Mouse (Mus musculus) megakaryocyte, embryonic 14.5 days (primary cell): ENCODE measurements around the gene Olfr678.

ENCODE experiments used
- FLI1 ChIP-seq: IDR thresholded peaks from 2 replicates; pipeline ENCODE4 v1.6.1; 2012; ENCODE audit warnings: low read length, inconsistent platforms, mixed read lengths
- GATA1 ChIP-seq: IDR thresholded peaks from 3 replicates; pipeline ENCODE4 v1.6.1; 2012; ENCODE audit warnings: mixed read lengths, low read length, inconsistent platforms, borderline replicate concordance

GRCm38 (mm10) chr7:105080905-105081304, 16.6 kb downstream of the Olfr678 start, which contains the start of gene Olfr679:
- TF ChIP-seq GATA1 = no peak
- TF ChIP-seq FLI1 = no peak
